Mouse (Mus musculus): Measurements from ENCODE around the gene Tagln2. TPM values are rescaled to one million over a fixed set of nuclear protein-coding genes. Genes with fewer than 3 reads are reported as not detected.
A peak's percentile ranks its signal among the peaks of the same experiment; 100 is the strongest.

Tagln2 gene
- 105 and 120 TPM in 2 replicates for total RNA-seq (2021)
- long read RNA-seq, experiment 1, transcript Tagln2-202 (5 exons, 1,586 nt) = major isoform, 49 of 53 reads
- long read RNA-seq, experiment 1, partial matches to known transcripts = 2 of 53 reads
- long read RNA-seq, experiment 1, other reads (novel, unspliced or antisense) = 2 of 53 reads
- long read RNA-seq, experiment 2, transcript Tagln2-202 (5 exons, 1,586 nt) = major isoform, 43 of 53 reads
- long read RNA-seq, experiment 2, partial matches to known transcripts = 7 of 53 reads
- long read RNA-seq, experiment 2, other reads (novel, unspliced or antisense) = 3 of 53 reads

DNA sequence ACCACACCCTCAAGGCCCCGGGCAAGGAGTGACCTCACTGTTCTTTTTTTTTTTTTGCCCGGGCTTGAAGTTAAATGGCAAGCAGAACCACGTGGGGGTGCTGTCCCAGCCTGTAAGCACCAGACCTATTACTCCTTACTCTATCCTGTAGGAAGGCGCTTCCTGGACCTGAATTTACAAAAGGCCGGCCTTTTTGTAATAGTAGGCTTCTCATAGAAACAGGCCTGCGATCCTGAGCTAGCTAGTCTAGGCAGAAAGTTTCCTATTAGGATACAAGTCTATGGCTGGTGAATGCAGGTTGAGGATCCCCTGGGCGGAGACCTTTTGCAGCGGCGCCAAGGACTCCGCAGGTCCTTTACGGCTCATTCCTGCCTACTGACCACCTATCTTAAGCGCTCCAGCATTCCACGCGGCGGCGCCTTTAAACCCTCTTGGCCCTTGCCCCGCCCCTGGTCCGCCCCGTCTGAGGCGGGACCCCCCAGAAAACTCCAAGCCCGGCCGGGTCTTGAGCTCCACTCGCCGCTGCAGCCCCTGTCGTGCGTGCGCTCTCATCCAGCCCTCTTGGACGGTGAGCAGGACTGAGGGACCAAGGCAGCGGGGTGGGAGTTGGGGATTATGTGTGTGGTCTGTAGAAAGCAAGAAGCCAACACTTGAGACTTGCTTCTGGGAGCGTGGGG, at the start of gene Tagln2:
Gene Tagln2 (plus strand): TSS at position 283 of the 677 bp plus-strand sequence.
- peak; percentile 90 for DNase-seq

- DNase-seq = no peak
Observed at GRCm38 (mm10) chr1:172450226-172450625, 49.6 kb upstream of the Tagln2 start.

- DNase-seq = no peak
Observed at GRCm38 (mm10) chr1:172450848-172451470, 48.9 kb upstream of the Tagln2 start.

DNA sequence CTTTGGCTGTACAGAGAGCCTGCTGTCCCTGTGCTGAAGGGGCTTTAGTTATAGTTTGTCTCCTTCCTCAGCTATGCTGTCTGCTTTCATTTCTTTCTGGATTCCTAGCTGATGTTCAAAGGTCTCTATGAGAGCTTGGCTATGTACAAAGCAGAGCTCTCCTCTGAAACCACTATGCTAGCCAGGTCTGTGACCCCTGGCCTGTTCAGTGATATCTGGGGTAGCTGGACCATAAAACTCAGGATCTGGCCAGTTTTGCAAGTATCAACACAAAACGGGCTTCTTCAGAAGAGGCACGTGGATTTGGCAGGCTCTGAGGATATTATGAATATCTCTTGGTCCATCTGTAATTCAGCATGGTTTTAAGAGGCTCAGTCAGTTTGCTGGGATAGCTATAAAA, 46.9 kb upstream of the Tagln2 start:
- no peak for DNase-seq

- DNase-seq = no peak
Observed at GRCm38 (mm10) chr1:172453810-172454209, 46.0 kb upstream of the Tagln2 start.

GRCm38 (mm10) chr1:172455416-172455815, 44.4 kb upstream of the Tagln2 start:
- no peak for DNase-seq

- peak; percentile 45 for DNase-seq
Observed at GRCm38 (mm10) chr1:172456001-172456677, 43.7 kb upstream of the Tagln2 start.

- DNase-seq = no peak
Observed at GRCm38 (mm10) chr1:172457196-172457595, 42.7 kb upstream of the Tagln2 start.

DNA sequence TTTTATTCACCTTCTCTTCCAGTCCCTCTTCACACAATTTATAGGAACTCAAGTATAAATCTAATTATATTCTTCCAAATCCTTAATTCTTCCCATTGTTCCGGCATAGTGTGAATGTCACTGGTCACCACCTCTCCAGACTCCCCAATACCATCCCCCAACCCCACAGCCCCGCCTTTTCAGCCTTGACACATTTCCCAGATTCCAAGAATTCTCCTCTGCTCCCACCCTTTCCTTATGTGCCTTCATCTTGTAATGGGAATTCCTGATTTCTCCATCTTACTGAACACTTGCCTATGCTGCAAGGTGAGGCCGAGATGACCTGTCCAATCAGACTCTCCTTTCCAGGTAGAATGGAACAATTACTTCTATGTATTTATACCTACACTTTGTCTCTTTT, 41.8 kb upstream of the Tagln2 start:
- no peak for DNase-seq

- DNase-seq = no peak
Observed at GRCm38 (mm10) chr1:172461602-172462001, 38.2 kb upstream of the Tagln2 start.

GRCm38 (mm10) chr1:172462534-172462933, 37.3 kb upstream of the Tagln2 start:
- no peak for DNase-seq

DNA sequence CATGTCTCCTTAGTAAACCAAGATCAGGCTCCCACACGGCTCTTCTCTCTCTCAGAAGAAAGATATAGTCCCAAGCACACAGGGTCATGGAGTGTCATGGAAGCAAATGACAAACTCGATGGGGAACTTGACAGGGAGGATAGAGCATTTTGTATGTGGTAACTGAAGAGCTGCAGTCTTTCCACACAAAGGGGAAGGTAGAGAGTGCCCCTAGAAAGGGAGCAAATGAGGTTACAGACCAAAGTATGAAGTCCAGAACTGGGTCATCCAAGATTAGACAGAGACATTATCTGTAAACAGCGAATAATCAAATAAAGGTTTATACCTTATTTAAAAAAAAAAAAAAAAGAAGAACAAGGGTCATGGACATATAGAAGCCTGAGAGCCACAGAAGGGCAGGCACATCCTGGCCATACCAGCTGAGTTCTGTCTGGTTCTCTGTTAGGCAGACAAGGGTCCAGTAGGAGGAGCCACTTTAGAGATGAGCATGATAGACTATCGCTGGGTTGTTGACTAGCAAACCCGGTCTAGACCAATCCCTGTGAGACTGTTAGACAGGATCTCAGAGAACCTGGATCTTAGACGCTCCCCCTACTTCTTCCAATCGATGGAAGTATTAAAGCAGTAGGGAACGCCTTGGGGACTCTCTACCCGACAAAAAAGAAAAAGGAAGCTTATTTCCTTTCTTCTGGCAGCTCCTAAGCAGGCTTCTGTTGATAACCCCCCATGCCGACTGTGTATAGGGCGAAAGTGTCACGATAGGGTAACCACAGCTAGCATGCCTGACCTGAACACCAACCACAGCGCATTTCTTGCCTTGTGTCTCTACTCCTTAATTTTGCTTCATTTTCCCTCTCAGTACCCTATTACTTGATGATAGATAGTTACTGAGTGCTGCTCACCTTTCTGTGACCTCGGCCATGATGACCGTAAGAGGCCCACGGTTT, 36.2 kb upstream of the Tagln2 start:
- DNase-seq = no peak

GRCm38 (mm10) chr1:172468301-172468877, 31.5 kb upstream of the Tagln2 start:
- DNase-seq = no peak

GRCm38 (mm10) chr1:172469373-172469772, 30.5 kb upstream of the Tagln2 start:
- no peak for DNase-seq

DNA sequence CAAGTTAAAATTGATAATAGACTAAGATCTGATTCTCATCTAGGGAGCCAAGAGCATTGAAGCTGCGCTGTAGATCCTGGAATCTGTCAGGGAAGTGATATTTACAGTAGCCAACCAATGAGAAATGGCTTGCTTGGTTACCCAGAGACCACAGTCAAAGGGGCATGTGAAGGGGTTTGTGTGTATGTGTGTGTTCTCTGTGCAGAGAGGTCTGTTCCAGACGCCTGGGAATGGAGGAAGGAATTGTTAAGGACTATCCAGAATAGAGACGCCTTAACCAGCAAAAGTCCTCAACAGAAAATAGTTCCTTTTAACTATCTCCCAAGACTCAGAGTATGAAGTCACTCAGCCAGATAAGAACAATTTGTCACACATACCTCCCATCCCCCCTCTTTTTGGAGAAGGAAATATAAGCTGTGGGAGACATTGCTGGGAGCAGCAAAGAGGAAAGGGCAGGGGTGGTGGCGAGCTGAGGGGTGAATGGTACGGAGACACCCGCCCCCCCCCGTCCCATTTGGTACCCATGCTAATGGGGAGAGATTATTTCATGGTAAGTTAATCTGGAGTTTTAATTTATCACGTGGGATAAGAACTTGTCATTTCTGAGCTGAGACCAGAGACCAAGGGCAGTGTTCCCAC, 29.9 kb upstream of the Tagln2 start:
- DNase-seq = no peak

- DNase-seq = no peak
Observed at GRCm38 (mm10) chr1:172472909-172473308, 26.9 kb upstream of the Tagln2 start.

GRCm38 (mm10) chr1:172474196-172474595, 25.7 kb upstream of the Tagln2 start:
- no peak for DNase-seq

DNA sequence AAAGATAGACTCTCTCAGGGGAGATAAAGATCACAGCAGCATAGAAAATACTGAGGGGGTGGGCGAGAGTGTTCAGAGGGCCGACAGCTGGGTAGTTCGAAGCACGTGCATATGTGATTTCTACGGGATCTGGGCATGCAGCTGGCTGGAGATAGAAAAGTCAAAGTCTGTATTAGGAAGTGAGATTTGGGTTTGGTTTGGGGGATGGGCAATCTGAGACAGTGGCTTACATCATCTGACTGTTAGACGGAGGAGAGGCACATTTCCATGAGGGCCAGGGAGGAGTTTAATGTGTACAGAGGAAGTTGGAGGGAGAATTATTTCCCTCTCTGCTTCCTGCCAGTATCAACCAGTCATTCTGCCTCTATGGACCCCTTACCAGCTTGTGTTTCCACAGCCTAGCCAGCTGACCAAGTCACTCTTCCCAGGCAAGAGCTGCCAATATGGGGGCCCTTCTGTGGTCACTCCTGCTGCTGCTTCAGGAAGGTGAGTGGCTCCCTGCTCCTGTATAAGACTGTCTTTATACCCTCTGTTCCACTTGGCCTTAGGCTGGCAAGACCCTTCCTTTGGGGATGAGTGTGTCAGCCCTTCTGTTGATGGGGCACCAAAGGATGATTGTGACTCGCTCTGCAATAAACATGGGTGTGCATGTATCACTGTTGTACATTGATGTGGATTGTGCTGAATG, 24.6 kb upstream of the Tagln2 start, which contains the start of gene Slamf9:
Gene Slamf9 (plus strand): TSS at position 305 of the 688 bp plus-strand sequence.
- no peak for DNase-seq

- DNase-seq = no peak
Observed at GRCm38 (mm10) chr1:172478020-172478419, 21.8 kb upstream of the Tagln2 start.

DNA sequence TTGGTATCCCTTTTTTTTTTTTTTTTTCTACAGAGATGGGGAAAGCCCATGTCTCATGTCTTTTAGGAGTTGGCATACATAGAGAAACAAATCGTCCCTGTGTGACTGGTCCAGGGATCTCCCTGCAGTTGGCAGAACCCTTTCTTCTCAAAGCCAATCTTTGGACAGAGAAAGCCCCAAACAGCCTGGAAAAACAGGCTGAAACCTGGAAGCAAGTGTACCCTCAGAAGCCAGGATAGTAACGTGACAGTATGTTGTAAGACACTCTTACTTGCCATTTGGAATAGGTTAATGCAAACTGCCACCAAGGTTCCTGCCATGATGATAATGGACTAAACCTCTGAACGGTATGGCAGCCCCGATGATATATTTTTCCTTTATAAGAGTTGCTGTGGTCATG, 19.5 kb upstream of the Tagln2 start:
- no peak for DNase-seq

All from adrenal gland, postnatal 14 days (tissue).